Mouse (Mus musculus) stomach, postnatal 0 days (tissue): ENCODE results near the gene Gli1.

Source experiments
- CTCF ChIP-seq: IDR thresholded peaks from 2 replicates; pipeline ENCODE4 v1.5.1; 2016; ENCODE audit warnings: antibody characterized with exemption, low read depth, mild to moderate bottlenecking, moderate library complexity
- EP300 ChIP-seq: optimal IDR thresholded peaks from 2 replicates; pipeline ENCODE3; 2016; ENCODE audit warnings: antibody characterized with exemption

DNA sequence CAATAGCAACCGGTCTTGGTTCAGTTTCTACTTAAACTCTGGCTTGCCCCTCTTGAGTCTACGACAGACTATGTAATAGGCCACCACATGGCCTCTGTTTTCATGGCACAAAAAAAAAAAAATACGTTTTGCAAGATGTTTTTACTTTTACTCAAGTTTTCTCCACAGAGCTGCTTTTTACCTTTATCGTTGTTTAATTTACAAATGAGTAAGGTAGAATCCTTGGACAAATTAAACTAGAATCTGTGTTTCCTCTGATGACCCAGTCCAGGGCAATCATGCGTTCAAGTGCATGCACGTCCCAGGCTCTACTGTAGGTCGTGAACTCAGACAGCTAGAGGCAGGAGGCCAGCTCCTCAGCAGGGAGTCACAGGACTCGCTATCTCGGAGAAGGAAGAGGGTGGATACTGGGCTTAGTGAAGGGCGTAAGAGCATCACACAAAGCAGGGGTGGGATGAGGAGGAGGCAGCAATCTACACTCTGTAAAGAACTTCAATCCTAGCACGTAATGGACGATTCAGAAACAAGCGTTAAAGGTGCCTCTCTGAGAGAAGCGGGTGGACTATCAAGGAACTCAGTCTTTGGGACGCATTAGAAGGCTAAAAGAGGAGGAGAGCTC is 52.1 kb downstream of the Gli1 start:
- no peak for TF ChIP-seq CTCF
- no peak for TF ChIP-seq EP300
